16 mouse cellular contexts compared by ENCODE assay signal in genomic region chr7:139717781-139718180, GRCm38 (mm10). TPM values are rescaled to one million over a fixed set of nuclear protein-coding genes. Genes with fewer than 3 reads are reported as not detected.
"Had no signal": no experiment of that assay in that cellular context is flagged by ENCODE, and none has a peak within 500 bp of the region (broad histone marks: within the 10 kb centered on the region; RNA-seq: fewer than 3 reads in every experiment).

No protein-coding gene starts in this region.

- H3K27ac ChIP-seq: kidney, embryonic 15.5 days; limb, embryonic 12.5 days; liver, embryonic 13.5 days; midbrain, embryonic 10.5 days; neural tube, embryonic 15.5 days had no signal

- H3K4me2 ChIP-seq: kidney, embryonic 15.5 days; limb, embryonic 12.5 days; liver, embryonic 13.5 days; neural tube, embryonic 15.5 days had no signal

- H3K27me3 ChIP-seq: kidney, embryonic 15.5 days; limb, embryonic 12.5 days; liver, embryonic 13.5 days; neural tube, embryonic 15.5 days had no signal

- H3K36me3 ChIP-seq: kidney, embryonic 15.5 days; limb, embryonic 12.5 days; liver, embryonic 13.5 days; midbrain, embryonic 10.5 days; neural tube, embryonic 15.5 days had no signal

- H3K4me1 ChIP-seq: kidney, embryonic 15.5 days; limb, embryonic 12.5 days; liver, embryonic 13.5 days; midbrain, embryonic 10.5 days; neural tube, embryonic 15.5 days had no signal

- H3K4me3 ChIP-seq: kidney, embryonic 15.5 days; limb, embryonic 12.5 days; liver, embryonic 13.5 days; midbrain, embryonic 10.5 days; myocyte; neural tube, embryonic 15.5 days had no signal

- H3K9ac ChIP-seq: kidney, embryonic 15.5 days; limb, embryonic 12.5 days; liver, embryonic 13.5 days; liver, postnatal 0 days; neural tube, embryonic 15.5 days had no signal

- ATAC-seq: intestine, embryonic 16.5 days; liver, postnatal 0 days had no signal

- H3K9me3 ChIP-seq: kidney, embryonic 15.5 days; limb, embryonic 12.5 days; liver, embryonic 13.5 days; midbrain, embryonic 10.5 days; neural tube, embryonic 15.5 days had no signal

- DNase-seq: layer of hippocampus, adult 9-11 months; layer of hippocampus, postnatal 36 days; liver; liver, embryonic 13.5 days; liver, postnatal 0 days; midbrain, embryonic 14.5 days; right cerebral cortex, adult 18-20 months; right cerebral cortex, postnatal 25 days; thymus, postnatal 36 days had no signal

RNA-seq across cellular contexts. Expression of gene Cfap46, which starts 34.2 kb away (rescaled TPM):
- polyA plus RNA-seq: liver, embryonic 13.5 days; liver, postnatal 0 days; small intestine, adult 2 months had no signal
